Mouse (Mus musculus) olfactory bulb, adult 2 months (tissue): ENCODE data around the gene Srp54b. TPM values are rescaled to one million over a fixed set of nuclear protein-coding genes. Genes with fewer than 3 reads are reported as not detected.
"Not testable (repeated sequence)": the region's sequence is repeated elsewhere in the genome, so short reads cannot be mapped to it uniquely, and the experiment has no call there.

Experiments
- H3K27ac ChIP-seq: fragments of 200-500 bp; 2 replicates; pipeline ENCODE4 v1.5.1; 2012; ENCODE audit warnings: low read depth, low read length; ENCODE audit not compliant: insufficient read depth
- H3K4me1 ChIP-seq: fragments of 200-500 bp; 2 replicates; pipeline ENCODE4 v1.6.1; 2012; ENCODE audit warnings: low read length; ENCODE audit not compliant: control insufficient read depth, insufficient read depth
- H3K4me3 ChIP-seq: fragments of 200-500 bp; 2 replicates; pipeline ENCODE4 v1.5.1; 2012; ENCODE audit warnings: mild to moderate bottlenecking, low read depth, low read length, moderate library complexity; ENCODE audit not compliant: insufficient read depth
- WGBS: fragments of 180-500 bp; shearing (Covaris S2); methylation state at CpG from one replicate; pipeline ENCODE4 v1.1.7; 2018; 5-methylcytosine and 5-hydroxymethylcytosine counted together
- polyA plus RNA-seq: library from polyadenylated mRNA; stranded (reverse); fragments of >200 nt; gene quantifications from 2 replicates; pipeline ENCODE4 v1.2.4, GENCODE M21; 2012; ENCODE audit warnings: low replicate concordance; ENCODE audit not compliant: missing spikeins, insufficient read depth, insufficient read length

The Srp54b gene
- polyA plus RNA-seq, result not detected in 2 replicates

GRCm38 (mm10) chr12:55154559-55155448 lies at the start of gene Srp54b:
Srp54b (plus strand) TSS chr12:55155104.
- not testable (repeated sequence) for H3K4me1 ChIP-seq, H3K27ac ChIP-seq
- peak within 1 kb of the TSS; percentile 29; the same call in 1 of the 2 replicates for H3K4me3 ChIP-seq
- no CpG with 5 or more reads among the region's 57 CpGs for WGBS

GRCm38 (mm10) chr12:55112616-55113015 lies 42.3 kb upstream of the Srp54b start:
- WGBS, result no CpG with 5 or more reads among the region's 7 CpGs
- not testable (repeated sequence) for H3K4me3 ChIP-seq, H3K4me1 ChIP-seq, H3K27ac ChIP-seq

DNA sequence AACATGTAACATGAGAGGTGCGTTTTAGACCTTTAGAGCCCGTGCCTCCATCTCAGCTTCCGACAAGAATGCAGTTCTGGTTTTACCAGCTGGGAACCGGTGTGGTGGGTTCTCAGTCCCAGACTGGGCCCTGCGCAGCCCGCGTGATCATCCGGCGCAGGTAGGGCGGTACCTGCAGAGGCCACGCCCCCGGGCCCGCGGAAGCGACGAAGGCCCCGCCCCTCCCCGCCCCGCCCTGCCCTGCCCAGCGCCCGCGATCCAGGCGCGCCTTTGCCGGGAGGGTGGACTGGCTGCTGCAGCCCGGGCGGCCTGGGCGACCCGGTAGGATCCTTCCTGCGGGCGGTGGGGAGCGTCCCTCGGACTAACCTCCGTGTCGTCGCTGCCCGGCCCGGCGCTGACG lies 30.7 kb upstream of the Srp54b start, which contains the start of gene Fam177a:
Gene Fam177a, plus strand, starts transcription at position 228 of the 400 bp plus-strand sequence.
- WGBS, result no CpG with 5 or more reads among the region's 40 CpGs
- H3K4me1 ChIP-seq, H3K27ac ChIP-seq, H3K4me3 ChIP-seq: not testable (repeated sequence)

DNA sequence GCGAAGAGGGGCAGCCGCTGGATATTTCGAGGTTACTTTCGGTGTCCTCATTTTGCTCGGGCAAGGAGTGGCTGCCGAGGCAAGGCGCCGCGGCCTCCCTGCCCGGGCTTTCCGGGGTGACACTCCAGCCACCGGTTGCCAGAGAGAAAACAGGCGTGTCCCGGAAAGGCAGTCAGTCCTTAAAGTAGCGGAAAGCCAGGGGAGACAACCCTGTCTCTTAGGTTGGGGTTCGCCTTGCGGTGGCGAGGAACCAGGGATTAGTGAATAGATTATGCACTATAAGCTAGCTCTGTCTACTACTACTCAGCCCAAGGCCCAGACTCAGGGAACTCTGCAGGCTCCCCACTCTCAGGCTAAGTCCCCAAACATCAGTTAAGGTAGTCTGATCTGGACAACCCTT lies 30.2 kb upstream of the Srp54b start:
- WGBS, result no CpG with 5 or more reads among the region's 18 CpGs
- not testable (repeated sequence) for H3K27ac ChIP-seq, H3K4me1 ChIP-seq, H3K4me3 ChIP-seq

GRCm38 (mm10) chr12:55135540-55135939 lies 19.4 kb upstream of the Srp54b start:
- WGBS, result no CpG with 5 or more reads among the region's 6 CpGs
- H3K27ac ChIP-seq, H3K4me1 ChIP-seq: not testable (repeated sequence)

DNA sequence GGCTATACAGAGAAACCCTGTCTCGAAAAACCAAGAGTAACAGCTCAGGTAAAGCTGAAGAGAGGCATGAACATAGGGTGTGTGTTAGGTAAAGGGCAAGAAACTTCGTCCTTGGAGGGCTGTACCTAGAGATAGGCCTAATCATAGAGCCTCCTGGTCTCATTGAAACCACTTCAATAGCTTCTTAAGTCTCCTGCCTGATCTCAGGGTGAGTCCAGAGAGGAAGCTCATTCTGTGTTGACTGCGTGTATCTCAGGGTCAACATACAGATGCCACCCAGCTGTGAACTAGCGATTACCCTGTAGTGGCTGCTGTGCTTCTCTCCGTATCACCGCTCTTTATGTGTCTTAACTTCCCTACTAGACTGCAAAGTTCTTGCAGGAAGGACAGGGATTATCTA lies 17.0 kb upstream of the Srp54b start:
- H3K4me1 ChIP-seq, H3K27ac ChIP-seq, H3K4me3 ChIP-seq: not testable (repeated sequence)
- WGBS, result no CpG with 5 or more reads among the region's 6 CpGs

More at GRCm38 (mm10) chr12:55135540-55135939, 19.4 kb upstream of the Srp54b start:
- not testable (repeated sequence) for H3K4me3 ChIP-seq

DNA sequence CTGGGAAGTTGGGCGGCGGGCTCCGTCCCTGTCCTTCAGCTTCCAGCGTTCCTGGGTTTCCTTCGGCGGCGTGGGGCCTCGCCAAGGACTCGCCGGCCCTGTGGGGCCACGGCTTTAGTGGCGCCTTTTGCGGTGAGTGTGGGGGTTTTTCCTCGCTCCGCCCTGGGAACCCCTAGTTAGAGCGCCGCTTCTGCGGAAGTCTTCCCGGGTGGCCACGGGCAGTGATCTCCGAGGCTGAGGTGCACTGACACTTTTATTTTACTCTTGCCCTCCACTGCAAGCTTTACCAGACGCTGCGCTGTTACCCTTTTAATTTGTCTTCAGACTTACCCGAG lies 512 bp downstream of the Srp54b start:
- peak overlapping the region; percentile 29; the same call in 1 of the 2 replicates for H3K4me3 ChIP-seq
- under 1% methylated on average over 11 of the region's 24 CpGs for WGBS
- not testable (repeated sequence) for H3K4me1 ChIP-seq, H3K27ac ChIP-seq

GRCm38 (mm10) chr12:55167034-55167557 lies 12.2 kb downstream of the Srp54b start:
- no CpG with 5 or more reads among the region's 7 CpGs for WGBS

GRCm38 (mm10) chr12:55187686-55188085 lies 32.8 kb downstream of the Srp54b start:
- WGBS, result no CpG with 5 or more reads among the region's 8 CpGs
- not testable (repeated sequence) for H3K27ac ChIP-seq, H3K4me3 ChIP-seq, H3K4me1 ChIP-seq

More at GRCm38 (mm10) chr12:55167034-55167557, 12.2 kb downstream of the Srp54b start:
- not testable (repeated sequence) for H3K4me3 ChIP-seq, H3K4me1 ChIP-seq, H3K27ac ChIP-seq

GRCm38 (mm10) chr12:55189127-55189526 lies 34.2 kb downstream of the Srp54b start:
- not testable (repeated sequence) for H3K4me3 ChIP-seq, H3K4me1 ChIP-seq, H3K27ac ChIP-seq
- WGBS, result no CpG with 5 or more reads among the region's 5 CpGs

DNA sequence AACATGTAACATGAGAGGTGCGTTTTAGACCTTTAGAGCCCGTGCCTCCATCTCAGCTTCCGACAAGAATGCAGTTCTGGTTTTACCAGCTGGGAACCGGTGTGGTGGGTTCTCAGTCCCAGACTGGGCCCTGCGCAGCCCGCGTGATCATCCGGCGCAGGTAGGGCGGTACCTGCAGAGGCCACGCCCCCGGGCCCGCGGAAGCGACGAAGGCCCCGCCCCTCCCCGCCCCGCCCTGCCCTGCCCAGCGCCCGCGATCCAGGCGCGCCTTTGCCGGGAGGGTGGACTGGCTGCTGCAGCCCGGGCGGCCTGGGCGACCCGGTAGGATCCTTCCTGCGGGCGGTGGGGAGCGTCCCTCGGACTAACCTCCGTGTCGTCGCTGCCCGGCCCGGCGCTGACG lies 44.4 kb downstream of the Srp54b start, which contains the start of gene 1700047I17Rik2:
Gene 1700047I17Rik2, plus strand, starts transcription at position 287 of the 400 bp plus-strand sequence.
- H3K4me3 ChIP-seq, H3K4me1 ChIP-seq, H3K27ac ChIP-seq: not testable (repeated sequence)
- WGBS, result no CpG with 5 or more reads among the region's 40 CpGs

DNA sequence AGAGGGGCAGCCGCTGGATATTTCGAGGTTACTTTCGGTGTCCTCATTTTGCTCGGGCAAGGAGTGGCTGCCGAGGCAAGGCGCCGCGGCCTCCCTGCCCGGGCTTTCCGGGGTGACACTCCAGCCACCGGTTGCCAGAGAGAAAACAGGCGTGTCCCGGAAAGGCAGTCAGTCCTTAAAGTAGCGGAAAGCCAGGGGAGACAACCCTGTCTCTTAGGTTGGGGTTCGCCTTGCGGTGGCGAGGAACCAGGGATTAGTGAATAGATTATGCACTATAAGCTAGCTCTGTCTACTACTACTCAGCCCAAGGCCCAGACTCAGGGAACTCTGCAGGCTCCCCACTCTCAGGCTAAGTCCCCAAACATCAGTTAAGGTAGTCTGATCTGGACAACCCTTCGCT lies 44.9 kb downstream of the Srp54b start:
- WGBS, result no CpG with 5 or more reads among the region's 18 CpGs

GRCm38 (mm10) chr12:55212944-55213343 lies 58.0 kb downstream of the Srp54b start:
- H3K27ac ChIP-seq, H3K4me3 ChIP-seq, H3K4me1 ChIP-seq: not testable (repeated sequence)
- WGBS, result no CpG with 5 or more reads among the region's 6 CpGs

More for the DNA sequence above, 44.9 kb downstream of the Srp54b start:
- H3K4me1 ChIP-seq, H3K4me3 ChIP-seq, H3K27ac ChIP-seq: not testable (repeated sequence)

DNA sequence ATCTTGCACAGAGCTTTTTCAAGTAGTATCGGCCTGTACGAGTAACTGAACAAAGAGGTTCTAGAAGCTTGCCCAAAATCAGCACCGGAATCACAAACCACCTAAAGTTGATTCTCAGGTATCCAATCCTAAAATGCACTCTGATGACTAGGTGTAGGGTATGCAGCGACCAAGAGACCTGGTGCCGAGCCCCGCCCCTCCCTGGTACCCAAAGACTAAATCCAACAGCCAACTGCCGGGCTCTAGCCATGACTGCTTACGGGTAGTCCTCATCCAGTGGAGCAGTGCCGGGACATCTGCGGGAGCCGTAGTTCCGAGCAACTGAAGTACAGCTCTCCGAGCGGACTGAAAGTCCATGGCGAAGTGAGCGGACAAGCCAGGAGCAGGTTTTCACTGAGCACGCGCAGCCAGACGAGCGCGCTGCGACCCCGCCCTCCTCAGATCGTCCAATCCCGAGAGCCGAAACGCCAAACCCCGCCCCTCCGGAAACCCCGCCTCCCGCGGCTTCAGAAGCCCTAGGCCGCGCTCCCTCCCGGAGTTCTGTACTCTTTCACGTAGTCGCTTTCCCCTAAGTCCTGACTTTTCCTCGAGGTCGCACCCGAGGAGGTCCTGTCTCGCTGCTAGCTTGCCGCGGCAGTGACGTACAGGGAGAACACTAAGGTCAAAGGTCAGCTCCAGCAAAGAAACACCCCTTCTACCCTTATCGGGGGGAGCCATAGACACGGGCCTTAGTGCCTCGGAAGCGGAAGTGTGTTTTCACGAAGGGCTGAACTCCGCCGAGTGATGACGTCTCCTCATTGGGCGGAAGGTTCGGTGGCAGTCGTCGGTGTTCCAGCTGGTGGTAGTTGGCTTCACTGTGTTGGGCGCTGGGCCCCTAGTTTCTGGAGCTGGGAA lies 75.0 kb downstream of the Srp54b start, which contains the start of gene Srp54c:
Gene Srp54c, plus strand, starts transcription at position 543 of the 894 bp plus-strand sequence.
- peak within 1 kb of the TSS; percentile 45 for H3K4me3 ChIP-seq
- not testable (repeated sequence) for H3K4me1 ChIP-seq

More for the DNA sequence above, 75.0 kb downstream of the Srp54b start, which contains the start of gene Srp54c:
- no CpG with 5 or more reads among the region's 57 CpGs for WGBS
- not testable (repeated sequence) for H3K27ac ChIP-seq
